Mouse (Mus musculus) mouse embryonic stem cell (cell line): ENCODE measurements around the gene Mansc1.

ENCODE experiments used
- in situ Hi-C, 2 experiments: fragments of 300-500 bp; cut with MboI; formaldehyde crosslinking; loops; 1 replicate in 1 of 2; 3 replicates in 1 of 2; pipeline ENCODE4 v1.14.3; 2019 to 2020; ENCODE audit warnings: low sequenced_read_pairs in 2 of 2, low pct_unique_long_range_greater_than_20kb in 1 of 2, mixed read lengths in 1 of 2; ENCODE audit not compliant: unreplicated experiment in 1 of 2

Gene Mansc1

GRCm38 (mm10) chr6:134610380-134610779, 21.9 kb downstream of the Mansc1 start:
- in situ Hi-C loops = loop anchor here (25.0 kb wide), 2 partner anchors 348 to 648 kb away; no protein-coding TSS in a partner anchor

GRCm38 (mm10) chr6:134606949-134607746, 25.1 kb downstream of the Mansc1 start:
- in situ Hi-C loops = loop anchor here (25.0 kb wide), 2 partner anchors 345 to 645 kb away; no protein-coding TSS in a partner anchor

GRCm38 (mm10) chr6:134606540-134606939, 25.7 kb downstream of the Mansc1 start:
- in situ Hi-C loops = loop anchor here (25.0 kb wide), 2 partner anchors 344 to 644 kb away; no protein-coding TSS in a partner anchor

- in situ Hi-C loops = loop anchor here (25.0 kb wide), 2 partner anchors 343 to 643 kb away; no protein-coding TSS in a partner anchor
These were observed 27.1 kb downstream of the Mansc1 start for GRCm38 (mm10) chr6:134605196-134605595.

GRCm38 (mm10) chr6:134602371-134603003, 29.8 kb downstream of the Mansc1 start:
- in situ Hi-C loops = loop anchor here (25.0 kb wide), 2 partner anchors 340 to 640 kb away; no protein-coding TSS in a partner anchor

GRCm38 (mm10) chr6:134601766-134602165, 30.5 kb downstream of the Mansc1 start:
- in situ Hi-C loops = loop anchor here (25.0 kb wide), 2 partner anchors 339 to 639 kb away; no protein-coding TSS in a partner anchor

- in situ Hi-C loops = loop anchor here (25.0 kb wide), 2 partner anchors 339 to 639 kb away; no protein-coding TSS in a partner anchor
These were observed 31.2 kb downstream of the Mansc1 start for GRCm38 (mm10) chr6:134601130-134601529.

GRCm38 (mm10) chr6:134599239-134599638, 33.0 kb downstream of the Mansc1 start:
- in situ Hi-C loops = no loop called here

- in situ Hi-C loops = no loop called here
These were observed 34.5 kb downstream of the Mansc1 start for GRCm38 (mm10) chr6:134597651-134598229.

GRCm38 (mm10) chr6:134594569-134595442, 37.5 kb downstream of the Mansc1 start:
- in situ Hi-C loops = no loop called here

GRCm38 (mm10) chr6:134591614-134592013, 40.7 kb downstream of the Mansc1 start:
- in situ Hi-C loops = no loop called here

GRCm38 (mm10) chr6:134586241-134586640, 46.0 kb downstream of the Mansc1 start:
- in situ Hi-C loops = no loop called here

- in situ Hi-C loops = no loop called here
These were observed 47.7 kb downstream of the Mansc1 start for GRCm38 (mm10) chr6:134584616-134585015.

GRCm38 (mm10) chr6:134582110-134582509, 50.2 kb downstream of the Mansc1 start:
- in situ Hi-C loops = no loop called here

- in situ Hi-C loops = no loop called here
These were observed 52.8 kb downstream of the Mansc1 start for GRCm38 (mm10) chr6:134579506-134579905.

GRCm38 (mm10) chr6:134578039-134578438, 54.2 kb downstream of the Mansc1 start:
- in situ Hi-C loops = no loop called here

- in situ Hi-C loops = no loop called here
These were observed 57.0 kb downstream of the Mansc1 start for GRCm38 (mm10) chr6:134575288-134575741.

- in situ Hi-C loops = no loop called here
These were observed 64.2 kb downstream of the Mansc1 start for GRCm38 (mm10) chr6:134567986-134568556.
